Mouse (Mus musculus) c-Kit-positive CD71-positive TER-119-negative erythroid progenitor cells, embryonic 14.5 days (primary cell): Measurements from ENCODE around the gene Tmub1.

ENCODE experiments used
- DNase-seq: peaks from one replicate; pipeline ENCODE4 v3.0.0-alpha.2; 2013; ENCODE audit warnings: low read depth

Gene Tmub1

DNA sequence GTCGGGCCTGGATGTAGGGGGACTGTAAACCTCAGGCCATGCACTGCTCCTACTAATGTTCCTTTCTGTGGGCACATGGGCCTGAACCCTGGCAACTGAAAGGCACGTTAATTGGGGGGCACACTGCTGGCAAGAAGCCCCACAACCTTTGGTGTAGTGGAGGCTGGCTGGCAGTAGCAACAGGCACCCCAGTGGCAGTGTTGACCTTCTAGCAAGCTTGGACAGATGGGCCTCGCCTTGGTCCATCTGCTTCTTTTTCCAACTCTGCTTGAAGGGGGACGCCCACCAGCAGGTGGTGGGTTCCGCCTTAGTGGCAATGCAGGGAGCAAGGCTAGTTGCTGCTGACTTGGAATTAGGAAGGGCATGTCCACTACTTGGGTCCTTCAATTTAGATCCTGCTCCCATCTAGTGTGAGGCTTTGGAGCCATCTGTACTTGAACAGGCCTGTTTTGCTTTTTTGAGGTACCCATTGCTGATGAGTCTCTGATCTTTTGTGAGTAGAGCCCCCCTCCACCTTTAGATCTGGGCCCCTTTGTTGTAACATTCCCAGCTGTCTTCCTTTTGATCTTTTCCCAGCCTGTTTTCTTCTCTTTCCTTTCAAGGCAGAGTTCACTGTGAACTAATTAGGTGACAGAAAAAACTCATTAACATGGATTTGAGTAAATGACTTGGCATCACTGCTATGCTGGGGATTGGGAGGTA, 5.8 kb upstream of the Tmub1 start:
- DNase-seq: no peak

DNA sequence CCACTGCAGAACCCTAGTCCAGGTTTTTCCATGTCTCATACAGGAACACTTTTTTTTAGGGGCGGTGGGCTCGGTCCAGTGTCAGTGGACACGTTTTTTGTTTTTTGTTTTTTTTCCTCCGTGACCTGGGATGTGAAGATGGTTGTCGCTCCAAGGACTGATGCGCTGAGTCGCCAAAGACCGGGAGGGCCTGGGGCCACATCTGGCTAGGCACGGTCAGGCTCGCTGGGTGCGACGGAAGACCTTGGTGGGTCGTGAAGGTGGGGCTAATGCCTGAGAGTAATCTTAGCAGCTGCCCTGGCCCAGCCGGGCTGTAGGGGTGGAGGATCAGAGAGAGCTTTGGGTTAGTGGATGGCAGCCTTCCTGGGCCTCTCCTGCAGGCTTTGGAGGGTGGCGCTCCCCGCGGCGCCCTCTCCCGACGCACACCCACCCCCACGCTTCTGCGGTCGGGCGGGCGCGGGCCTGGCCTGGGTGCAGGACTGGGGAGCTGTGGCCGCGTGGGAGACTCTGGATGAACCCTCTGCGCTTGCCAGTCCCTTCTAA, 5.1 kb upstream of the Tmub1 start:
- peak; percentile 35 for DNase-seq

DNA sequence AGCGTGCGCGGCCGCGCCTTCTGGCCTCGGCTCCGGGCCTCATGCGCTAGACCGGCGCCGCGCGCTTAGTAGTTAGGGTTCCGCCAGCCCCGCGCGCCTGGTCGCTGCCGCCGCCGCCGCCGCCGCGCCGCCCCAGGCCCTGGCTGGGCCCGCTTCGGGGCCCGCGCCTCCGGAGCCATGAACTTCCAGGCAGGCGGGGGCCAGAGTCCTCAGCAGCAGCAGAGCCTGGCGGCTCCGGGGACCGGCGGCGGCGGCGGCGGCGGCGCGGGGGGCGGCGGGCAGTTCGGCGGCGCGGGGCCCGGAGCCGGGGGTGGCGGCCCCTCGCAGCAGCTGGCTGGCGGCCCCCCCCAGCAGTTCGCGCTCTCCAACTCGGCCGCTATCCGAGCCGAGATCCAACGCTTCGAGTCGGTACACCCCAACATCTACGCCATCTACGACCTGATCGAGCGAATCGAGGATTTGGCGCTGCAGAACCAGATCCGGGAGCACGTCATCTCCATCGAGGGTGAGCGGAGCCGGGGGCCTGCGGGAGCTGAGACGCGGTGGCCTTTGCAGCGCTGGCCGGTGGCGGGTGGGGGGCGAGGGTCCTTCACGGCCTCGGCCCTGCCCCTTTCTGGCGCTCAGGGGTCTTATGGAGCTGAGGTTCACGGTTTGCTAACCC, 4.5 kb upstream of the Tmub1 start, which contains the start of gene Agap3:
Gene Agap3, plus strand, starts transcription at position 148 of the 661 bp plus-strand sequence.
- no peak for DNase-seq

DNA sequence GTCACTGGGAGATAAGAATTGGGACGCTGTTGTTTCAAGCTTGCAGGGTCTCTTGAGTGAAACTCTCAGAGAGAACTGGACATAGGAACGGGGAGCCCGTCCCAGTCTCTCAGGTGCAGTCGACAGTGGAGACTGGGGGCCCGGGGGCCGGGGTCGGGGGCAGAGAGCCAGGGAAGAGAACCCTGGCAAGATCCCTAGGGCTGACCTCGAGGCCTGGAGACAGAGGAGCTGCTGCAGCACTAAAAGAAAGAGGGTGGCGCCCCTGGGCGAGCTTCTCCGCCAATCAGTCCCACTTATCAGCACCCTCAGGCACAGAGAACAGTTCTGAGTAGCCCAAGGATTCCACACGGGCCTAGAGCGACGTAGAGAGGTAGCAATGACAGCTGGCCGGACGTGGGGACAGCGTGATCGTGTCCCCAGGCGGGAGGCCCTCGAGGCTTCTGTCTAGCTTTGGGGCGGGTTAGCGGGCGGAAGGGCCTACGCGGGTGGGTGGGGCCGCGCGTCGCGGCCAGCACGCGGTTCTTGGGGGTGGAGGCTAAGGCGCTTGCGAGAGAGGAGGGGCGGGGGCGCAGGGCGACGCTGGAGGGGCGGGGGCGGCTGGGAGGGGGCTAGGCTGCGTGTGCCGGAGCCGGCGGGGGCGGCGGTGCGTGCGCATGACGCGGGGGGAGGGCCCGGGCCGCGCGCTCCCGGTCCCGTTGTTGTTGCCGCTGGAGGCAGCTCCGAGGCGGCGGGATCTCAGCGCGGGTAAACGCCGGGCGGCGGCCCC, 3.8 kb upstream of the Tmub1 start:
- peak; percentile 77 for DNase-seq

DNA sequence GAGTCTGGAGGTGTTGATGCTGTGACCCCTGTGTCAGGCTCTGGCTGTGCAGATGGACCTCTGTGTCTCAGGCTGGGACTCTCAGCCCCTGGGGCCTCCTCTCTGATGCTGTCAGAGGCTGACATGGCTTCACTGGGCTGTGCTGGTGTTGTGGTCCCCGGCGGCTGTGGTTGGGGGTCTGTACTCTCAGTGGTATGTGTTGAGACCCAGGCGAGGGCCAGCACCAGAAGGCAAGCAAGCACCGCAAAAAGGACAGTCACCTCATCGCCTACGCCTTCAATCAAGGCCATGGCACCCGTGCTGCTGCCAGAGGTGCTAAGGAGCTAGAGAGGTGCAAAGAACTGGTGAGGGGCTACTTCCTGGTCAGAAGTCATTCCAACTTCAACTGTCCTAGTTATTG, 1.0 kb downstream of the Tmub1 start:
- no peak for DNase-seq

DNA sequence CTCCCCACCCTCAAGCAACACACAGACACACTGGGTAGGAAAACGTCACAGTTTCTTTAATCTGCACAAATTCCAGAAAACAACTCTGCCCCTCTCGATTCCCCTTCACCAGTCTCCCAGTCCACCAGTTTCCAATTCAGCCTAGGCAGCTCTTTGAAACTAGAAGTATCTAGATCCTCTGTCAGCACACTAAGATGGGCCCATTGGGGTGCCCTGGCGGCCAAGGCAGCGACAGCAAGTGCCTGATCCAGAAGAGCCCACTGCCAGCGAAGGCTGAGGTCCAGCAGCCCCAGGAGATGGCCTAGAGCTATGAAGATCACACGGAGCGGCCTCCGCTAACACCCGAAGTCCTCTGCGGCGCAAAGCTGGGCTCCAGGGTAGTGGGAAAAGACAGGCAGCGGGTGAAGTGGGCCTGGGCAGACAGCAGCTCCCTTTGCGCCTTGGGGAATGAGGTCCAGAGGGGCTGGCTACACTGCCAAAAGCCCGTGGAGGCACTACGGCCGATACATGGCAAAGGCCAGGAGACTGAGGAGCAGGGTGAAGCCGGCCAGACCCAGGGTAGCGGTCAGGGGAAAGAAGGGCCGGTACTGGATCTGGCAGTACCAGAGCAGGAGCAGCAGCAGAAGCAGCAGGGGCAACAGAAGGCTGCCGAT, 2.1 kb downstream of the Tmub1 start:
- no peak for DNase-seq

DNA sequence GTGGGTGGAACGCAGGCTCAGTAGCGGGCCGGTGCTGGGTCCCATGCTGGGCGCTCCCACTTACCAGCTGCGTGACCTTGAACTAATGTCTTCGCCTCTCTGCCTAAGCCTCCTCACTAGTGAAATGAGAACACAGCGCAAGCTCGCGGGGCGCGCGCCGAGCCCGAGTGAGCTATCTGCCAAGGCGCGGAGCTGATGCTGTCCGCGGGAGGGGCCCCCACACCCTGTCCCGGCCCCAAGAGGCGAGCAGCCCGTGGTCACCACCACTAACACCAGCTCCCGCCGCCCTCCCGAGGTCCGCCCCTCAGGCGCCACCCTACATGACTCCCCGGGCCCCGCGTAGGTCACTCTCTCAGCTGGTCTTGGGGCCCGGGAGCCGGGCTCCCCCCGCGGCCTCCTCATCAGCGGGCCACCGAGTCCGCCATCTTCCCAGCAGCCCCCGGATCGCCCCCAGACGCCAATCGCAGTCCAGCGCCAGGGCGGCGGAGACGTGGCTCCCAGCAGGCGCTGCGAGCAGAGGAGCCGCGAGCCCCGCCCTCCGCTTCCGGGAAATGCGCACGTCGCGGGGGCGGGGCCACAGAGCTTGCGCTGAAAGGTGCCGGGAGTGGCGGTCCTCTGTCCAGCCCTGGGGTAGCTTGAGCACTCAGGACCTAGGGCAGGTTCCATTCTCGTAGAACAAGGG, 2.8 kb downstream of the Tmub1 start, which contains the start of gene Fastk:
Gene Fastk, minus strand, starts transcription at position 542 of the 682 bp plus-strand sequence.
- DNase-seq: peak; percentile 86

DNA sequence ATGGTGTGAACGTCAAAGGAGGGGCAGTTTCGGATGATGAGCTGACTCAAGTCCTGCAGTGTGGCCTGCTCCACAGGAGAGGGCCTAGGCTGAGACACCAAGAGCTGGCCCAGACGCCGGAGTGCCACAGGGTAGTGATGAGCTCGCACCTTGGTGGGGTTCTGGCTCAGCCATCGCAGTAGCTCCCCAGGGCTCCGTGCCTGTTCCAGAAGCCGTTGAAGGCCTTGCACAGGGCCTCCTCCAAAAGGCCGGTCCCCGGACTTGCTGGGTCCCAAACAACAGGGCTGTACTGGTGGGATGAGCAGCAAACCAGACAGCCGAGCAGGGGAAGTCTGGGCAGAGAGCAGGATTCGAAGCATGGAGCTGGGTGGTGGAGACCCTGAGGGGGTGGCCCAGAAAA, 3.7 kb downstream of the Tmub1 start:
- no peak for DNase-seq

DNA sequence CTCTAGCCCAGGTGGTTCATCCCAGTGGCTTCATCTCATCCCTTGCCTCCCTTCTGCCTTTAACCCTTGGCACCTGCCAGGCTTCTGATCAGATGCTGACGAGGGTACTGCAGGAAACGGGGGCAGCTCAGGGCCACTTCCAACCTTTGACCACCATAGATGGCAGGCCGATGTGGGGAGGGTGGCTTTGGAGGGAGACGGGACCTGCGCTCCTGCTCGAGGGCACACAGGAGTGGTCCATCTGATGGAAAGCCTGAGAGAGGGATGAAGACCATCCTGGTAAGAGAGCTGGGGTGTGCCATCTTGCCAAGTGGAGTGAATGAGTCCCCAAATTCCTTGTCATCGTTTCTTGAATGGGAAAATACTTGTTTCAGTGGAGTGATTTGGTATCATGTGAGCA, 4.5 kb downstream of the Tmub1 start:
- no peak for DNase-seq

DNA sequence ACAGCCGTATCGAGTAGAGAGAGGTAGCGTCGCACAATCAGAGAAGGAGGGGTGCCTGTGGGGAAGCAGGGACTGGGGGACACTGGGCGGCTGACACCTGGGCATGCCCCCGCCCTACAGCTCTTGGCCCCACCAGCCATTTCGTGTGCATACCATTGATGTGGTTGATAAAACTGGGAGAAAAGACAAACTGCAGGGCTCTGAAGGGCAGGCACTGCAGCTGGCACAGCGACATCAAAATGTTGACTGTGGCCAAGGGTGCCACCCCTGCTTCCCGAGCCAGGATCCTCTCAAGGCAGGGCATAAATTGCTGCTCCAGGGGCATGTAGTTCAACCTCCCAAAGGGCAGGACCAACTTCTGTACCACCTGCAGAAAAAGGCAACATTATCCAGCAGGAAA, 5.6 kb downstream of the Tmub1 start:
- no peak for DNase-seq

DNA sequence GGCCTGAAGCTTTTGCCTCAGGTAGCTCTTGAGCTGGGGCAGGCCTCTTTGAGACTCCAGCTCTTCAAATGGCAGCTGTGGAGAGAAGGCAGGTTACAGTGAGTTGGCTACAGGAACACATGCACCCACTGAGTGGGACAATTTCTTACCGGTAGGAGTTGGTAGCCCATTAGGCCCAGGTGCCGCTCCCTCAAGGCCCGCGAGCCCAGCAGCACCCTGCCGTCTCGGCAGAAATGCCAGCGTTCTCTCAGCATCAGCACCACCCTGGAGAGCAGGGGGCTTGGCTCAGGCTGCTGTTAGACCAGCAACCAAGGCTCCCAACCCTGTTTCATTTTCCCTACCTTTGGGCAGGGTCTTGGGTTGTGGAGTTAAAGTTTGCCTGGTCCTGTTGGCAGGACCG, 6.5 kb downstream of the Tmub1 start:
- DNase-seq: no peak

DNA sequence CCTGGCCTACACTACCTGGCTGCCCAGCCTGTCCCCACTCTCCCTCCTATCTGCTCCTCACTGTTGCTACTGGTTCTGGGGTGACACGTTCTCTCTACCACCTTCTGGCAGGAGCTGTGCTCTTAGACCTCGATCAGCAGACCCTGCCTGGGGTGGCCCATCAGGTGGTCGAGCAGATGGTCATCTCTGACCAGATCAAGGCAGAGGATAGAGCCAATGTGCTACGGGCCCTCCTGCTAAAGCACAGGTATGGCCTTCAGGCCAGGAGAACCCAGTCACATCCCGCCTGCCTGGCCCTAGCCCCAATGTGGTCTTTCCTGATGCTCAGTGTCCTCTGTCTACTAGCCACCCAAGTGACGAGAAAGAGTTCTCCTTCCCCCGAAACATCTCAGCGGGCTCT, 13.7 kb downstream of the Tmub1 start:
- no peak for DNase-seq

DNA sequence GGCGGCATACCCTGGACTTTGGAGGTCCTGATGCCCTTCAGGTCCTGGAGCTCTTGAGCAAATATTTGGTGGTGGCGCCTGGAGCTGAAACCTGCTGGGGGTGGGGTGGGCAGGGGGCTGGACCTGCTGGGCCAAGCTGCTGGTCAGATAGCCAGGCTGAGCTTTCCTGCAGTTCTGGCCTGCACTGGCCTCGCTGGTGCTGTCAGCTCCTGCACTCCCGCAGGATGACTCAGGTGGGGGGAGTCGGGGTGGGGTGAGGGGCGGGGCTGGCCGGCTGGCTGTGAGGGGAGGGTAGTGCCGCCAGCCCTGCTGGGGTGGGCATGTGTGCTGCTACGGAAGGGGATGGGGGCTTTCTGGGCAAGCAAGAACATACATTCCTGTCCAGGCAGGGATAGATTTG, 19.1 kb downstream of the Tmub1 start:
- DNase-seq: no peak

DNA sequence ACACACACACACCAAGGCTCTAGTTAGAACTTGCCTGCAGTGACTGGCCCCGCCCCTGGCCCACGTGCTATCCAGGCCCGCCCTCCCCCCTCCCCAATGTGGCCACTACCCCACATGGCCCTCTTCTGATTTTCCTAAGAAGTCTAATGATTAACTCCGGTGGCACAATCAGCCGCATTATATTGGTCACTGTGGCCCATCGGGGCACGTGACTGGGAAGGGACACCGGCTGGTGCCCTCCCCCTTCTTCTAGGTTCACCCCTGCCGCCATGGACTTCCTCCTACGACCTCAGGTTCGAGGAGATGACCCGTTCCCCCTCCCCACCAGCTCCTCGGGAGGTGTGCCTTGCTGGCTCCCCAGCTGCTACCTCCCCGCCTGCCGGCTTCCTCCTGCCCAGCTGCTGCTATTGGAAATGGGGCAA, 19.7 kb downstream of the Tmub1 start:
- DNase-seq: no peak

DNA sequence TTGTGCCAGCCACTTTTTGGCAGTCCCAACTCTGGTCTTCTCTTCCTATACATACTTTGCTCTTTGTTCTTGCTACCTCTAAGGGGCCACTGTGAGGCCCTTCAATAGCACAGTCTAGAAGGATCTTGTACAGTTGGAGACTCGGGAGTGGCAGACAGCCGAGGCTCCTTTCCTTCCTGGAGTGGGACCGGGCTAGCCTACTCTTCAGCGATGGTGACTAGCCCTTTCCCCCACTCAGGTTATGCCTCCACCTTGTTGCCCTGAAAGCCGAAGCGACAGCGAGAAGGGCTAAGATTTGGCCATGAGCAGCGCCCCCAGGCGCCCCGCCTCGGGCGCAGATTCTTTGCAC, 20.4 kb downstream of the Tmub1 start:
- DNase-seq: no peak

DNA sequence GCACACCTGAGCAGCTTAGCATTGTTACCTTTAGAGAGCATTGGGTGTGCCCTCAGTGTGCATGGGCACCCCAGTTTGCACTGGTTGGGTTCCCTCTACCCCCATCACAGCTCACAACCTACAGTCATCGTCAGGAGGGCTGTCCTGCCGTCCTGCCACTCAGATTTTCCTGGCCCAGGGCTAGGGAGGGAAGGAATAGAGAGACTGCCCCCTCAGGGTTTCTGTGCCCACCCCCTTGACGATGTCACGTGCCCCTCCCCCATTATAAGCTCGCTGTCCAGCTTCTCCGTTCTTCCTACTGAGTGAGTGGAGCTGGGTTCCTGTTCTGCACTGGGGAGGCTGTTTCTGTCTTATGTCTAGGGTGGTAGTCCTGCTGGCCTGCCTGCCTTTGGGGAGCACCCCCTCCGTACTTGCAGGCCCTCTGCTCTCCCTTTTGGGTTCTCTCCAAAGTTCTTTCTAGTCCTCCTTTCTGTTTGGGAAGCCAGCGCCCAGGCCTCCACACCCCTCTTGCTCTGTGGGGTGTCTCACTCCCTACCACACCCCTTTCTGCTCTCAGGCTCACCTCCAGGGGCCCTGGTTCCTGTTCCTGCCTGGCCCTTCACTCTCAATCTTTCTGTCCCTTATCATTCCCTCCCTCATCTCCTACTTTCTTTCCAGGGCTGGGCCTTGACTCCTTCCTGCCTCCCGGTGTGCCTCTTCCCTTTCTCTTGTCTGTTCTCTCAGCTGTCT, 20.9 kb downstream of the Tmub1 start:
- DNase-seq: no peak

DNA sequence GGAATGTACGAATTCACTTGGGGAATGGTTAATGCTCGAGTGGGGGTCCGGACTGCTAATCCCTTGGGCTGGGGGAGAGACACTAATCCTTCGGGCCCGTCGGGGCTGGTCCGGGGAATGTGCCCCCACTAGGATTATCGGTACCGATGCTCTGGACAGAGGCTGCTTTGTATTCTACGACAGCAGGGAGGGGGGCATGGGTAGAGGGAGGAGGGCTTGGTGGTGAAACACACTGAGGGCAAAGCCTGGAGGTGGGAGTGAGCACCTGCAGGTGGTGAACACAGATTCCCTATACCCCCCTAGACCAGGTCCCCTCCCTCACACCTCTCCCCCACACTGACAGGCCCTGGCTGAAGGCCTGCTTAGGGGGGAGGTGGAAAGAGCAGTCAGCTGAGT, 21.6 kb downstream of the Tmub1 start:
- no peak for DNase-seq

DNA sequence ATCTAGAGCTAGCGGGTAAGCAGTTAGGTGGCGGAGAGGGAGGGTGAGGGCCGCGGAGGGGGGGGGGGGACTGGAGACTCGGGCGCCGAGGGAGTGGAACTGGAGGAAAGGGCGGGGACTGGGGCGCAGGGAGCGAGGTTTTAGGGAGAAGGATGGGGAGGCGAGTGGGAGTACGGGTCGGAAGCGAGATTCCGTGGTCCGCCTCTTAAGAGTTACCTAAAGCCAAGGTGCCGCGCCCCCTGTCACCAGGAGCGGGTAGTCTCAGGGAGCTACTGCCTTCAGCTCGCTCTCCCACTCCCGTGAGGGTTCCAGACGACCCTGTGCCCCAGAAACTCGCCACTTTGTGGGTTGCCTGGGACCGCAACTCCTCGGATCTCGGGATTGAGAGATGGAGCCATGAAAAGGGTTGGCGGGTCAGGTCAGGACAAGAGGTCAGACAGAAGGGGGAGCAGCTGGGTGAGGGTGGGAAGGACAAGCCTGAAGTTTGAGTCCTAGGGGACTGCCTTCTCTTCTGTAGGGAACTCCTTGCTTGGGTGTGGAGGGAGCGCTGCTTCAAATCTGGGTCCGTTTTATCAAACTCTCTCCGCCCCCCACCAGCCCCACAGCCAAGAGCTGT, 22.1 kb downstream of the Tmub1 start:
- DNase-seq: peak; percentile 45

DNA sequence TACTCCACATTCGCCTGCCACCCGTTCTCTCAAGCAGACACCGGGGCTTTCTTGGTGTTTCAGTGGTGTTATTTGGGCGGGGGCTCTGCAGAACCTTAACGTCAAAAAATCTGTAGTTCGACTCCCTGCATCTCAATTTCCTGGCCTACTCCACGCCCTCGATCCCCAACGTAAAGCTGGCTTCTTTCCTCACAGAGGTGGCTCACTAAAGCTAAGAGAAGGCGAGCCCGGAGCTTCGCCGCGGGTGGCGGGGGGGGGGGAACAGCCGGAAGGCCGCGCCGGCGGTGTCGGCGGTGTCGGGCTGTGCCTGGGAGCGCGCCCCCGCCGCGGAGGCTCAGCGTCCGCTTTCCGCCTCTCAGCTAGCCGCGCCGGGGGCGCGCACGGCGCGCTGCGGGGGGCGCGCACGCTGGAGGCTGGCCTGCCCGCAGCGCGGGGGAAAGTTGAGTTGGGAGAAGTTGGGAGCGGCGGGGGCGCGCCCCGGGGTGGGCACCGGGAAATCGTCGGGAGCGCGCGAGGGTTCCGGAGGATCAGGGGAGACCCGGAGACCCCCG, 22.7 kb downstream of the Tmub1 start:
- peak; percentile 67 for DNase-seq
